Mouse (Mus musculus): ENCODE measurements around the gene Gm10273. TPM values are rescaled to one million over a fixed set of nuclear protein-coding genes. Genes with fewer than 3 reads are reported as not detected.

The Gm10273 gene
- total and polyA plus RNA-seq, 3 experiments = 19.6 to 220 (median 29.6) TPM

DNA sequence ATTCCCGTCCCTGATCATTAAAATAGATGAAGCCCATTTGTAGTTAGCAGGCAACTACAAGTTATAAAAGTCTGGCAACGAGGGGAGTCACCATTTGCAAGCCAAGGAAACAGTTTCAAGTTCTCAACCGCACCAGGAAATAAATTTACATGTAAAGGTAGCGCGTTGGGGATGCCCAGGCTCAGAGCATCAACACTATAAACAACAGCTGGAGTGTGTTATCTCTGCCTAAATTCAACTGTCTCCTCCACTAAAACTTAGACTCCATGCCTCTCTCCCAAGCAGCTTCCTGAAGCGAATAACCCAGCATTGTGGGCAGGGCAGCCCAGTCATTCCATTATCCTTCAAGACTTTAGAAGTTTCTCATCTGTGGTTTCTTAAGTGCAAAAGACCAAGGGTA lies 13.1 kb downstream of the Gm10273 start:
- Histone ChIP-seq H3K79me2 (replicated peaks; ENCODE audit: control insufficient read depth, extremely low read depth, insufficient read depth, poor library complexity, severe bottlenecking) (no peaks in the 10 kb centered on the region), H3K9me3 (replicated peaks; ENCODE audit: low read length) (no peaks in the 10 kb centered on the region), H3K9ac (ENCODE audit: insufficient read depth, low read depth) (no peak overlapping the region), H3K27me3 (replicated peaks) (no peaks in the 10 kb centered on the region), H3K27ac (ENCODE audit: insufficient read depth, low read depth) (no peak overlapping the region), H3K4me3 (replicated peaks in 1 of 3; ENCODE audit: low read depth in 2 of 3, low read length in 2 of 3, poor library complexity in 1 of 3) (no peak overlapping the region), H3K36me3 (replicated peaks in 1 of 2; ENCODE audit: control insufficient read depth in 1 of 2, insufficient read depth in 1 of 2, low read length in 1 of 2) (no peaks in the 10 kb centered on the region), H3K4me1 (ENCODE audit: control insufficient read depth in 1 of 2, insufficient read depth in 2 of 2) (peaks cover 3 to 16% of the 10 kb centered on the region in 2 experiments; a peak in 3 of 4 replicates), H3K4me2 (ENCODE audit: insufficient read depth, low read depth, poor library complexity, severe bottlenecking) (peak overlapping the region; percentile 51; the same call in 1 of the 2 replicates)
- dilution Hi-C loops (cut with MboI; ENCODE audit: extremely low pct_ligation_motif_present, extremely low pct_unique_long_range_greater_than_20kb, low sequenced_read_pairs) (no loop called here), in situ Hi-C loops (cut with MboI; ENCODE audit: low pct_ligation_motif_present, low pct_unique_long_range_greater_than_20kb, low sequenced_read_pairs) (no loop called here)
- peak; percentile 24 for DNase-seq (ENCODE audit: extremely low read depth)
- no peak for TF ChIP-seq TCF12 (IDR thresholded peaks at IDR 0.05; ENCODE audit: low read depth, low read length)
- no peak for TF ChIP-seq ELF1 (IDR thresholded peaks at IDR 0.05; ENCODE audit: low read depth, low read length)
- no peak for TF ChIP-seq IRF4 (IDR thresholded peaks at IDR 0.05; ENCODE audit: low read depth, low read length)
- no peak for TF ChIP-seq MYC (IDR thresholded peaks at IDR 0.05; ENCODE audit: low read depth, low read length)
- no peak for TF ChIP-seq MAFK (IDR thresholded peaks at IDR 0.05; ENCODE audit: insufficient replicate concordance, low read length)
- TF ChIP-seq ZMIZ1 (IDR thresholded peaks at IDR 0.05; ENCODE audit: low read depth, low read length) = no peak
- no peak for TF ChIP-seq MEF2A (IDR thresholded peaks at IDR 0.05; ENCODE audit: borderline replicate concordance, low read depth, low read length)
- no peak for TF ChIP-seq POLR2AphosphoS2 (IDR thresholded peaks at IDR 0.05; ENCODE audit: low read depth, low read length)
- no peak for TF ChIP-seq USF2 (conservative IDR thresholded peaks at IDR 0.05; ENCODE audit: low read depth, low read length)
- TF ChIP-seq ZKSCAN1 (IDR thresholded peaks at IDR 0.05; ENCODE audit: borderline replicate concordance, low read depth, low read length) = no peak
- no peak for TF ChIP-seq UBTF (IDR thresholded peaks at IDR 0.05; ENCODE audit: low read depth, low read length)
- no peak for TF ChIP-seq NRF1 (IDR thresholded peaks at IDR 0.05; ENCODE audit: low read depth, low read length)
- no peak for TF ChIP-seq HCFC1 (IDR thresholded peaks at IDR 0.05; ENCODE audit: low read depth, low read length)

GRCm38 (mm10) chr10:59410264-59410663 lies 14.8 kb downstream of the Gm10273 start:
- TF ChIP-seq MAX (IDR thresholded peaks at IDR 0.05; ENCODE audit: low read length) (no peak), HCFC1 (IDR thresholded peaks at IDR 0.05; ENCODE audit: low read depth, low read length) (no peak), POLR2AphosphoS2 (IDR thresholded peaks at IDR 0.05; ENCODE audit: low read depth, low read length) (no peak), ZMIZ1 (IDR thresholded peaks at IDR 0.05; ENCODE audit: low read depth, low read length) (no peak)
- Histone ChIP-seq H3K4me3 (replicated peaks in 1 of 3; ENCODE audit: low read depth in 2 of 3, low read length in 2 of 3, poor library complexity in 1 of 3) (no peak overlapping the region), H3K9me3 (replicated peaks; ENCODE audit: low read length) (peaks cover 2% of the 10 kb centered on the region), H3K27me3 (replicated peaks) (no peaks in the 10 kb centered on the region), H3K36me3 (replicated peaks in 1 of 2; ENCODE audit: control insufficient read depth in 1 of 2, insufficient read depth in 1 of 2, low read length in 1 of 2) (no peaks in the 10 kb centered on the region), H3K4me1 (ENCODE audit: control insufficient read depth in 1 of 2, insufficient read depth in 2 of 2) (peaks cover 3 to 16% of the 10 kb centered on the region in 2 experiments; a peak in 3 of 4 replicates), H3K27ac (ENCODE audit: insufficient read depth, low read depth) (no peak overlapping the region), H3K9ac (ENCODE audit: insufficient read depth, low read depth) (no peak overlapping the region), H3K4me2 (ENCODE audit: insufficient read depth, low read depth, poor library complexity, severe bottlenecking) (no peak overlapping the region), H3K79me2 (replicated peaks; ENCODE audit: control insufficient read depth, extremely low read depth, insufficient read depth, poor library complexity, severe bottlenecking) (no peaks in the 10 kb centered on the region)
- no peak for DNase-seq (ENCODE audit: extremely low read depth)
- dilution Hi-C loops (cut with MboI; ENCODE audit: extremely low pct_ligation_motif_present, extremely low pct_unique_long_range_greater_than_20kb, low sequenced_read_pairs) (no loop called here), in situ Hi-C loops (cut with MboI; ENCODE audit: low pct_ligation_motif_present, low pct_unique_long_range_greater_than_20kb, low sequenced_read_pairs) (no loop called here)

All from CH12.LX (cell line).